Mouse (Mus musculus): ENCODE data around the gene Tspo.

Gene Tspo

GRCm38 (mm10) chr15:83546029-83546428 lies 17.4 kb upstream of the Tspo start:
- no peak for DNase-seq (ENCODE audit: low read depth)

GRCm38 (mm10) chr15:83547144-83547543 lies 16.2 kb upstream of the Tspo start:
- no peak for DNase-seq (ENCODE audit: low read depth)

- DNase-seq (ENCODE audit: low read depth), result no peak
These were observed 13.3 kb upstream of the Tspo start for GRCm38 (mm10) chr15:83550137-83550536.

GRCm38 (mm10) chr15:83553831-83554230 lies 9.6 kb upstream of the Tspo start:
- peak; percentile 39 for DNase-seq (ENCODE audit: low read depth)

GRCm38 (mm10) chr15:83555161-83555974 lies 8.0 kb upstream of the Tspo start:
- peak; percentile 93 for DNase-seq (ENCODE audit: low read depth)

- DNase-seq (ENCODE audit: low read depth), result no peak
These were observed 2.4 kb upstream of the Tspo start for GRCm38 (mm10) chr15:83560941-83561477.

GRCm38 (mm10) chr15:83562626-83563270 lies 644 bp upstream of the Tspo start:
- DNase-seq (ENCODE audit: low read depth), result peak; percentile 98

- DNase-seq (ENCODE audit: low read depth), result peak; percentile 78
These were observed 662 bp downstream of the Tspo start for GRCm38 (mm10) chr15:83563857-83564651.

GRCm38 (mm10) chr15:83565434-83565833 lies 2.0 kb downstream of the Tspo start:
- peak; percentile 89 for DNase-seq (ENCODE audit: low read depth)

GRCm38 (mm10) chr15:83566006-83566405 lies 2.6 kb downstream of the Tspo start:
- no peak for DNase-seq (ENCODE audit: low read depth)

GRCm38 (mm10) chr15:83567728-83568127 lies 4.3 kb downstream of the Tspo start:
- peak; percentile 65 for DNase-seq (ENCODE audit: low read depth)

GRCm38 (mm10) chr15:83568544-83568943 lies 5.2 kb downstream of the Tspo start:
- no peak for DNase-seq (ENCODE audit: low read depth)

GRCm38 (mm10) chr15:83569682-83570081 lies 6.3 kb downstream of the Tspo start:
- no peak for DNase-seq (ENCODE audit: low read depth)

- DNase-seq (ENCODE audit: low read depth), result no peak
These were observed 7.2 kb downstream of the Tspo start for GRCm38 (mm10) chr15:83570641-83571040.

GRCm38 (mm10) chr15:83571636-83572035 lies 8.2 kb downstream of the Tspo start:
- DNase-seq (ENCODE audit: low read depth), result peak; percentile 77

- DNase-seq (ENCODE audit: low read depth), result no peak
These were observed 8.7 kb downstream of the Tspo start for GRCm38 (mm10) chr15:83572132-83572531.

GRCm38 (mm10) chr15:83573606-83574005 lies 10.2 kb downstream of the Tspo start:
- no peak for DNase-seq (ENCODE audit: low read depth)

- peak; percentile 96 for DNase-seq (ENCODE audit: low read depth)
These were observed 11.4 kb downstream of the Tspo start for GRCm38 (mm10) chr15:83574731-83575351.

- no peak for DNase-seq (ENCODE audit: low read depth)
These were observed 12.2 kb downstream of the Tspo start for GRCm38 (mm10) chr15:83575543-83575942.

- DNase-seq (ENCODE audit: low read depth), result no peak
These were observed 13.3 kb downstream of the Tspo start for GRCm38 (mm10) chr15:83576651-83577050.

GRCm38 (mm10) chr15:83582931-83583330 lies 19.5 kb downstream of the Tspo start:
- DNase-seq (ENCODE audit: low read depth), result no peak

All from NIH3T3 (cell line).